Mouse (Mus musculus): Measurements from ENCODE around the gene Hoxb9. TPM values are rescaled to one million over a fixed set of nuclear protein-coding genes. Genes with fewer than 3 reads are reported as not detected.
A peak's percentile ranks its signal among the peaks of the same experiment; 100 is the strongest.

The Hoxb9 gene
- polyA plus RNA-seq, 1 experiment: not detected

- peaks cover 79% of the 10 kb centered on the region for H3K27me3 ChIP-seq (ENCODE audit: control insufficient read depth, insufficient read depth, insufficient read length)
- no peak within 1 kb of the TSS for H3K4me3 ChIP-seq (ENCODE audit: insufficient read depth, poor library complexity, severe bottlenecking)
- no peaks in the 10 kb centered on the region for H3K79me2 ChIP-seq (ENCODE audit: control insufficient read depth, insufficient read depth)
- no peaks in the 10 kb centered on the region for H3K79me3 ChIP-seq (ENCODE audit: low read depth)
- no peaks in the 10 kb centered on the region for H3K36me3 ChIP-seq (ENCODE audit: control insufficient read depth, insufficient read depth)
- no peak within 1 kb of the TSS for H3ac ChIP-seq (ENCODE audit: control insufficient read depth, insufficient read length, low read depth)
- TF ChIP-seq USF1 (IDR thresholded peaks at IDR 0.05; ENCODE audit: low read depth) (no peak), CTCF (IDR thresholded peaks at IDR 0.05; ENCODE audit: control insufficient read depth, insufficient read depth, insufficient read length) (no peak), CEBPB (IDR thresholded peaks at IDR 0.05; ENCODE audit: low read depth) (no peak), MYOG (IDR thresholded peaks at IDR 0.05; ENCODE audit: control insufficient read depth, extremely low read depth, insufficient read length) (no peak), MAX (IDR thresholded peaks at IDR 0.05) (no peak), MYOD1 (IDR thresholded peaks at IDR 0.05; ENCODE audit: control insufficient read depth, insufficient read length, low read depth) (no peak), FOSL1 (IDR thresholded peaks at IDR 0.05; ENCODE audit: insufficient read depth, low read length, poor library complexity, severe bottlenecking) (no peak)
These were observed 51.9 kb downstream of the Hoxb9 start, which contains the start of gene Hoxb3 for GRCm38 (mm10) chr11:96323154-96323553. TSS of gene Hoxb3 (plus strand) at chr11:96323326.

- Histone ChIP-seq H3K27me3 (ENCODE audit: control insufficient read depth, insufficient read depth, insufficient read length) (peaks cover 77% of the 10 kb centered on the region), H3K79me2 (ENCODE audit: control insufficient read depth, insufficient read depth) (no peaks in the 10 kb centered on the region), H3K36me3 (ENCODE audit: control insufficient read depth, insufficient read depth) (no peaks in the 10 kb centered on the region), H3K79me3 (ENCODE audit: low read depth) (no peaks in the 10 kb centered on the region), H3ac (ENCODE audit: control insufficient read depth, insufficient read length, low read depth) (no peak overlapping the region), H3K4me3 (ENCODE audit: insufficient read depth, poor library complexity, severe bottlenecking) (no peak overlapping the region)
- TF ChIP-seq MAX (IDR thresholded peaks at IDR 0.05): no peak
- no peak for TF ChIP-seq MYOD1 (IDR thresholded peaks at IDR 0.05; ENCODE audit: control insufficient read depth, insufficient read length, low read depth)
- TF ChIP-seq MYOG (IDR thresholded peaks at IDR 0.05; ENCODE audit: control insufficient read depth, extremely low read depth, insufficient read length): no peak
These were observed 52.9 kb downstream of the Hoxb9 start for GRCm38 (mm10) chr11:96324125-96324524.

- H3K27me3 ChIP-seq (ENCODE audit: control insufficient read depth, insufficient read depth, insufficient read length): peaks cover 78% of the 10 kb centered on the region
- H3K79me2 ChIP-seq (ENCODE audit: control insufficient read depth, insufficient read depth): no peaks in the 10 kb centered on the region
- H3ac ChIP-seq (ENCODE audit: control insufficient read depth, insufficient read length, low read depth): no peak overlapping the region
- no peak overlapping the region for H3K4me3 ChIP-seq (ENCODE audit: insufficient read depth, poor library complexity, severe bottlenecking)
- TF ChIP-seq MYOG (IDR thresholded peaks at IDR 0.05; ENCODE audit: control insufficient read depth, extremely low read depth, insufficient read length) (no peak), MYOD1 (IDR thresholded peaks at IDR 0.05; ENCODE audit: control insufficient read depth, insufficient read length, low read depth) (no peak), CTCF (IDR thresholded peaks at IDR 0.05; ENCODE audit: control insufficient read depth, insufficient read depth, insufficient read length) (no peak), CEBPB (IDR thresholded peaks at IDR 0.05; ENCODE audit: low read depth) (no peak), USF1 (IDR thresholded peaks at IDR 0.05; ENCODE audit: low read depth) (no peak), MAX (IDR thresholded peaks at IDR 0.05) (no peak), FOSL1 (IDR thresholded peaks at IDR 0.05; ENCODE audit: insufficient read depth, low read length, poor library complexity, severe bottlenecking) (no peak)
- H3K79me3 ChIP-seq (ENCODE audit: low read depth): no peaks in the 10 kb centered on the region
- H3K36me3 ChIP-seq (ENCODE audit: control insufficient read depth, insufficient read depth): no peaks in the 10 kb centered on the region
These were observed 53.7 kb downstream of the Hoxb9 start for GRCm38 (mm10) chr11:96324965-96325364.

- Histone ChIP-seq H3ac (ENCODE audit: control insufficient read depth, insufficient read length, low read depth) (no peak overlapping the region), H3K4me3 (ENCODE audit: insufficient read depth, poor library complexity, severe bottlenecking) (no peak overlapping the region), H3K79me3 (ENCODE audit: low read depth) (no peaks in the 10 kb centered on the region), H3K36me3 (ENCODE audit: control insufficient read depth, insufficient read depth) (no peaks in the 10 kb centered on the region), H3K27me3 (ENCODE audit: control insufficient read depth, insufficient read depth, insufficient read length) (peaks cover 79% of the 10 kb centered on the region), H3K79me2 (ENCODE audit: control insufficient read depth, insufficient read depth) (no peaks in the 10 kb centered on the region)
- TF ChIP-seq MAX (IDR thresholded peaks at IDR 0.05): no peak
- TF ChIP-seq FOSL1 (IDR thresholded peaks at IDR 0.05; ENCODE audit: insufficient read depth, low read length, poor library complexity, severe bottlenecking): no peak
- TF ChIP-seq CTCF (IDR thresholded peaks at IDR 0.05; ENCODE audit: control insufficient read depth, insufficient read depth, insufficient read length): no peak
- no peak for TF ChIP-seq MYOD1 (IDR thresholded peaks at IDR 0.05; ENCODE audit: control insufficient read depth, insufficient read length, low read depth)
- no peak for TF ChIP-seq USF1 (IDR thresholded peaks at IDR 0.05; ENCODE audit: low read depth)
- TF ChIP-seq CEBPB (IDR thresholded peaks at IDR 0.05; ENCODE audit: low read depth): no peak
- no peak for TF ChIP-seq MYOG (IDR thresholded peaks at IDR 0.05; ENCODE audit: control insufficient read depth, extremely low read depth, insufficient read length)
These were observed 54.5 kb downstream of the Hoxb9 start for GRCm38 (mm10) chr11:96325747-96326212.

Small RNAs within 50 kb of the gene (microRNA-seq; reads per million reads assigned to microRNA genes)
- gene Mir10a (ENCODE audit: borderline microRNAs expressed) (16.4 reads per million, percentile 62 among the genes with 10 or more reads in this experiment), gene Mir196a-1 (ENCODE audit: borderline microRNAs expressed) (10.7 reads per million, percentile 60 among the genes with 10 or more reads in this experiment)

Other genes with a start within 250 kb of the Hoxb9 start
- gene Gip, start 246.9 kb upstream of the Hoxb9 start, polyA plus RNA-seq (2012; fragmentation: generic; extraction: Trizol): not detected
- gene Snf8, start 236.6 kb upstream of the Hoxb9 start, polyA plus RNA-seq (2012; fragmentation: generic; extraction: Trizol): 106 TPM
- 73.0 TPM for gene Ube2z, start 206.1 kb upstream of the Hoxb9 start, polyA plus RNA-seq (2012; fragmentation: generic; extraction: Trizol)
- 857 TPM for gene Atp5g1, start 195.8 kb upstream of the Hoxb9 start, polyA plus RNA-seq (2012; fragmentation: generic; extraction: Trizol)
- gene Calcoco2, start 159.5 kb upstream of the Hoxb9 start, polyA plus RNA-seq (2012; fragmentation: generic; extraction: Trizol): 0.02 TPM
- gene Ttll6, start 137.7 kb upstream of the Hoxb9 start, polyA plus RNA-seq (2012; fragmentation: generic; extraction: Trizol): 0.01 TPM
- gene Hoxb13, start 77.1 kb upstream of the Hoxb9 start, polyA plus RNA-seq (2012; fragmentation: generic; extraction: Trizol): 0.09 TPM
- gene Hoxb8, start 10.4 kb downstream of the Hoxb9 start, polyA plus RNA-seq (2012; fragmentation: generic; extraction: Trizol): 0.02 TPM
- gene Hoxb7, start 15.2 kb downstream of the Hoxb9 start, polyA plus RNA-seq (2012; fragmentation: generic; extraction: Trizol): 0.04 TPM
- gene Hoxb6, start 21.0 kb downstream of the Hoxb9 start, polyA plus RNA-seq (2012; fragmentation: generic; extraction: Trizol): 0.05 TPM
- not detected for gene Hoxb5, start 31.9 kb downstream of the Hoxb9 start, polyA plus RNA-seq (2012; fragmentation: generic; extraction: Trizol)
- 0.02 TPM for gene Hoxb4, start 46.8 kb downstream of the Hoxb9 start, polyA plus RNA-seq (2012; fragmentation: generic; extraction: Trizol)
- gene Hoxb3, start 51.9 kb downstream of the Hoxb9 start, polyA plus RNA-seq (2012; fragmentation: generic; extraction: Trizol): not detected
- not detected for gene Hoxb2, start 79.1 kb downstream of the Hoxb9 start, polyA plus RNA-seq (2012; fragmentation: generic; extraction: Trizol)
- gene Hoxb1, start 94.3 kb downstream of the Hoxb9 start, polyA plus RNA-seq (2012; fragmentation: generic; extraction: Trizol): not detected
- gene Skap1, start 193.1 kb downstream of the Hoxb9 start, polyA plus RNA-seq (2012; fragmentation: generic; extraction: Trizol): 0.04 TPM

All from C2C12 (cell line).